Mouse (Mus musculus): Measurements from ENCODE around the gene Gm21992. TPM values are rescaled to one million over a fixed set of nuclear protein-coding genes. Genes with fewer than 3 reads are reported as not detected.

Gene Gm21992
- total and polyA plus RNA-seq, 3 experiments = 10.8 to 21.9 TPM; not detected in 1

DNA sequence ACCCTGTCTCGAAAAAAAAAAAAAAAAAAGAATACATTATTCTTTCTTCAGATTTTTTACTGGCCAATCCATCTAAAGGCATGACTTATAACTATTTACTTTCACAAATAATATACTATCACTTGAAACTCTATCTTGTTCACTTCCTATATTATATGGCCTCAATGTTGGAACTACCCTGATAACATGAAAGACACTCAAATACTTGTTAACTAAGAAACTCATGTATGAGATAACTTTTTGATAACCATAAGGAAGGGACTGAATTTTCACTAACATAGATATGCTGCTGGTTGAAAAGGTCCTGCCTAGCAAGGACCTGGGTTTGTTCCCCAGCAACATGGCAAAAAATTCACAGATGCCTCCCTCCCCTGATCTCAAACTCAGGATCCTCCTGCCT lies 15.5 kb downstream of the Gm21992 start (continued):
- TF ChIP-seq HCFC1 (IDR thresholded peaks at IDR 0.05; ENCODE audit: low read depth, low read length) (no peak), NRF1 (IDR thresholded peaks at IDR 0.05; ENCODE audit: insufficient read depth, low read depth, low read length, poor library complexity, severe bottlenecking) (no peak), ETS1 (IDR thresholded peaks at IDR 0.05; ENCODE audit: low read depth, low read length) (0 out of 2 replicates have a peak, but pooled peaks have one; percentile 31)

DNA sequence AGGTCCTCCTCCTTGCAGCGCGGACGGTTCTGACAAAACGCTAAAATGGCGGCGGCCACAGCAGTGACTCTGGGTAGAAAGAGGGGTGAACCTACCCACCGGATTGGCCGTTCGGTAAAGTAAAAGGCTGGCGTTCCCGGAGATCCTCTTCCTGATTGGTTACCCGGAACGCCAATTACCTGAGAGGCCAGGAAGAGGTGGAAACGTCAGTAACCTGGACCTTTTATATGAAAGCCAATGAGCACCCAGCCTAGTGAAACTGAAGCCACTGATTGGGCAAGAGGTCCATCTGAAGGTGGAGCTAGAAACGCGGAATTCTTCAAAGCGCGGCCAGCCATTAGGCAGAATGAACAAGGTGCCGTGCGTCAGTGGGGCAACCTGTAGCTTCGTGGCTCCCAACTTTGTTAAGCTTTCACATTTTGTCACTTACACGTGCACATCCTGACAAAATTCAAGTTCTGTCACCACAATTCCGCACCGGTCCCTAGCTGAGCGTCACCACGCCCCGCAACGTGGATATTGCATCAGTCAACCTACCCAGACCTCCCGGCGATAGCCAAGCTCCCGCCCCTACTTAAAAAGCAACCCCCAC lies 17.5 kb downstream of the Gm21992 start, which contains the start of gene Rbm4:
TSS of gene Rbm4 (minus strand) at position 71 of the 592 bp plus-strand sequence.
- H3K79me2 ChIP-seq (ENCODE audit: control insufficient read depth, insufficient read depth, low read length, poor library complexity) = peaks cover 71% of the 10 kb centered on the region
- no peaks in the 10 kb centered on the region for H3K27me3 ChIP-seq (ENCODE audit: control insufficient read depth in 1 of 2, insufficient read depth in 2 of 2, low read length in 2 of 2)
- H3K4me1 ChIP-seq (ENCODE audit: control insufficient read depth in 1 of 2, insufficient read depth in 2 of 2, low read length in 2 of 2) = peaks cover 22 to 39% of the 10 kb centered on the region in 2 experiments
- peak within 1 kb of the TSS; percentile 87 to 98 for H3K4me3 ChIP-seq (ENCODE audit: control insufficient read depth in 1 of 2, insufficient read depth in 1 of 2, low read depth in 2 of 2, low read length in 2 of 2)
- peak within 1 kb of the TSS; percentile 95 for H3K27ac ChIP-seq (ENCODE audit: control insufficient read depth, low read depth, low read length)
- H3K36me3 ChIP-seq (ENCODE audit: control insufficient read depth in 1 of 2, insufficient read depth in 2 of 2, low read length in 2 of 2) = peaks cover 28 to 72% of the 10 kb centered on the region in 2 experiments
- peak; percentile 99 for DNase-seq (ENCODE audit: low read depth, low spot score)
- no peaks in the 10 kb centered on the region for H3K9me3 ChIP-seq (replicated peaks; ENCODE audit: insufficient read depth, low read length)
- H3K9ac ChIP-seq (ENCODE audit: control insufficient read depth, low read depth, low read length, poor library complexity, severe bottlenecking) = peak within 1 kb of the TSS; percentile 95
- no peak for TF ChIP-seq E2F4 (IDR thresholded peaks at IDR 0.05; ENCODE audit: borderline replicate concordance, low read depth, low read length)
- no peak for TF ChIP-seq USF2 (IDR thresholded peaks at IDR 0.05; ENCODE audit: borderline replicate concordance in 1 of 2, insufficient read depth in 1 of 2, low read depth in 1 of 2, low read length in 2 of 2)
- TF ChIP-seq ETS1 (IDR thresholded peaks at IDR 0.05; ENCODE audit: low read depth, low read length) = 0 out of 2 replicates have a peak, but pooled peaks have one; percentile 7
- TF ChIP-seq TBP (IDR thresholded peaks at IDR 0.05; ENCODE audit: low read depth, low read length) = peak; percentile 91
- TF ChIP-seq JUND (IDR thresholded peaks at IDR 0.05; ENCODE audit: low read depth, low read length) = no peak
- TF ChIP-seq UBTF (IDR thresholded peaks at IDR 0.05; ENCODE audit: borderline replicate concordance, insufficient read depth, low read depth, low read length) = no peak
- TF ChIP-seq USF1 (IDR thresholded peaks at IDR 0.05; ENCODE audit: low read depth, low read length) = no peak; the same call in 1 of the 2 replicates
- TF ChIP-seq MXI1 (IDR thresholded peaks at IDR 0.05; ENCODE audit: low read depth, low read length) = peak; percentile 93
- TF ChIP-seq CHD2 (IDR thresholded peaks at IDR 0.05; ENCODE audit: low read length) = peak; percentile 74
- peak; percentile 92 for TF ChIP-seq MAX (IDR thresholded peaks at IDR 0.05; ENCODE audit: low read length)
- peak; percentile 82 for TF ChIP-seq NELFE (IDR thresholded peaks at IDR 0.05; ENCODE audit: low read depth, low read length)
- TF ChIP-seq EP300 (IDR thresholded peaks at IDR 0.05; ENCODE audit: low read depth in 1 of 2, low read length in 2 of 2) = 0 out of 4 replicates have a peak, but pooled peaks of 1 of the 2 experiments have one; percentile 19
- peak; percentile 68 for TF ChIP-seq SIN3A (IDR thresholded peaks at IDR 0.05; ENCODE audit: low read length)
- peak; percentile 99 for TF ChIP-seq MYC (IDR thresholded peaks at IDR 0.05; ENCODE audit: low read depth, low read length)
- no peak for TF ChIP-seq ZC3H11A (IDR thresholded peaks at IDR 0.05; ENCODE audit: low read depth, low read length)
- TF ChIP-seq TCF12 (IDR thresholded peaks at IDR 0.05; ENCODE audit: low read depth, low read length) = no peak
- TF ChIP-seq CHD1 (IDR thresholded peaks at IDR 0.05; ENCODE audit: low read depth, low read length) = no peak
- TF ChIP-seq MYB (IDR thresholded peaks at IDR 0.05; ENCODE audit: low read depth, low read length) = no peak
- no peak for TF ChIP-seq TAL1 (IDR thresholded peaks at IDR 0.05; ENCODE audit: low read length)
- peak; percentile 95 for TF ChIP-seq POLR2AphosphoS2 (IDR thresholded peaks at IDR 0.05; ENCODE audit: low read length)
- TF ChIP-seq HCFC1 (IDR thresholded peaks at IDR 0.05; ENCODE audit: low read depth, low read length) = peak; percentile 81
- TF ChIP-seq MAFK (IDR thresholded peaks at IDR 0.05; ENCODE audit: borderline replicate concordance, low read depth, low read length) = no peak
- no peak for TF ChIP-seq RAD21 (IDR thresholded peaks at IDR 0.05; ENCODE audit: low read depth, low read length)
- no peak for TF ChIP-seq GATA1 (IDR thresholded peaks at IDR 0.05; ENCODE audit: low read depth, low read length)
- TF ChIP-seq MAZ (IDR thresholded peaks at IDR 0.05; ENCODE audit: low read depth, low read length) = no peak
- no peak for TF ChIP-seq POLR2AphosphoS5 (IDR thresholded peaks at IDR 0.05; ENCODE audit: borderline replicate concordance, low read depth, low read length)
- TF ChIP-seq ZMIZ1 (IDR thresholded peaks at IDR 0.05; ENCODE audit: low read depth, low read length) = peak; percentile 86
- TF ChIP-seq GABPA (IDR thresholded peaks at IDR 0.05; ENCODE audit: low read depth, low read length) = no peak
- TF ChIP-seq SMC3 (IDR thresholded peaks at IDR 0.05; ENCODE audit: low read depth, low read length) = no peak
- TF ChIP-seq KAT2A (conservative IDR thresholded peaks at IDR 0.05; ENCODE audit: low read depth, low read length) = peak; percentile 43
- TF ChIP-seq MEF2A (IDR thresholded peaks at IDR 0.05; ENCODE audit: extremely low read depth, insufficient replicate concordance, low read depth, low read length, poor library complexity, severe bottlenecking) = no peak
- TF ChIP-seq POLR2A (IDR thresholded peaks at IDR 0.05; ENCODE audit: control insufficient read depth in 1 of 2, insufficient read depth in 1 of 2, low read depth in 1 of 2, low read length in 2 of 2, poor library complexity in 1 of 2) = peak; percentile 37 to 90; a peak in 3 of 4 replicates
- no peak for TF ChIP-seq RCOR1 (IDR thresholded peaks at IDR 0.05; ENCODE audit: low read depth, low read length)
- TF ChIP-seq NRF1 (IDR thresholded peaks at IDR 0.05; ENCODE audit: insufficient read depth, low read depth, low read length, poor library complexity, severe bottlenecking) = no peak
